Mouse (Mus musculus): ENCODE measurements around the gene Hist1h2bl.

The Hist1h2bl gene

DNA sequence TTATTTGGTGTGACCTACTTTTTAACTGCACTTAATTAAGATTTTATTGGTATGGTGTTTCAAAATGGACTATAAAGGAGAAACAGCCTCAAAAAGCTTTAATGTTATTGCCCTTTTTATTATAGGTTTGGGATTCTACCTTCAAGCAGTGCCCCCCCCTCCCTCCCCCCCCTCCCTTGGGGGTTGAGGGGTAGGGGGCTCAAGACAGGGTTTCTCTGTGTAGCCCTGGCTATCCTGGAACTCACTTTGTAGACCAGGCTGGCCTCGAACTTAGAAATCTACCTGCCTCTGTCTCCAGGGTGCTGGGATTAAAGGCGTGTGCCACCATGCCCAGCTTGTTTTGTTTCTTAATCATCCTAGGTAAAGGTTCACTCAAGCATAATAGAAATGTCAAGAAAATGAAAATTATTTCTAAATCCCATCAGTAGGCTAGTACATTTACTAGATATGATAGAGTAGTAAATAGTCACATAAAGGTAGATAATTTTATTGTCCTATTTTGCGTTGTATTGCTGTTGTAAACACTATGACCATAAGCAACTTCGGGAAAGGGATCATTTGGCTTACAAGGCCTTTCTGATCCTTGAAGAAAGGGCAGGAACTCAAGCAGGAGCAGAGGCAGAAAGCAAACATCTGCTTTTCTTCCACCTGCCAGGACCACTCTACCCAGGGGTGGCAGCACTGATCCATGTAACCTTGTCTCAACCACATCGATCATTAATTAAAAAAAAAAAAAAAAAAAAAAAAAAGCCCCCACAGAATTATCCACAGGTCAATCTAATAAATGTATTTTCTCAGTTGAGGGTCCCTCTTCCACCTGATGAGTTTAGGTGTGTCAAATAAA is 7.3 kb upstream of the Hist1h2bl start:
- in situ Hi-C loops (cut with MboI, MseI): loop anchor here in 1 of 2 experiments (5.0 to 25.0 kb wide), 2 partner anchors 1689 to 1849 kb away; partner anchors contain the start of genes Abt1, Hist1h2ad, Hist1h2ae and Hist1h2bf

DNA sequence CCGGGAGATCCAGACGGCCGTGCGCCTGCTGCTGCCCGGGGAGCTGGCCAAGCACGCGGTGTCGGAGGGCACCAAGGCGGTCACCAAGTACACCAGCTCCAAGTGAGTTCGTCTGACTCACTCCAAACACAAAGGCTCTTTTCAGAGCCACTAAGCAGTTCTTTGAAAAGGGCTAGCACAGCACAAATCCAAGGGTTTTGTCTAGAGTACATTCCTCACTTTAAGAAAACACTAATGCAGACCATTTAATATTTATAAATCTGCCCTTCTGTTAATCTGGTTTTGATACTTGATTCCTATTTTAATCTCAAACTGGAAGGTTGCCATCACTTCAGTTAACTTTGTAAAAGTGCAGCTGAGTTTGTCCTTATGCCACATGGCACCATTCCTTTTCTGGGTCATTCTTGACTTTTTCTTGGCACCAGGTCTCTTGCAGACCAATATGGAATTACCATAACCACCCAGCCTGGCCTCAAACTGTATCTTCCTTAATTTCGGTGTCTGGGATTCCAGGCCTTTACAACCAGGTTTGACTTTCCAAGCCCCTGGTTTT is 6.5 kb upstream of the Hist1h2bl start:
- in situ Hi-C loops (cut with MboI, MseI): loop anchor here in 1 of 2 experiments (5.0 to 25.0 kb wide), 2 partner anchors 1690 to 1850 kb away; partner anchors contain the start of genes Abt1, Hist1h2ad, Hist1h2ae and Hist1h2bf

DNA sequence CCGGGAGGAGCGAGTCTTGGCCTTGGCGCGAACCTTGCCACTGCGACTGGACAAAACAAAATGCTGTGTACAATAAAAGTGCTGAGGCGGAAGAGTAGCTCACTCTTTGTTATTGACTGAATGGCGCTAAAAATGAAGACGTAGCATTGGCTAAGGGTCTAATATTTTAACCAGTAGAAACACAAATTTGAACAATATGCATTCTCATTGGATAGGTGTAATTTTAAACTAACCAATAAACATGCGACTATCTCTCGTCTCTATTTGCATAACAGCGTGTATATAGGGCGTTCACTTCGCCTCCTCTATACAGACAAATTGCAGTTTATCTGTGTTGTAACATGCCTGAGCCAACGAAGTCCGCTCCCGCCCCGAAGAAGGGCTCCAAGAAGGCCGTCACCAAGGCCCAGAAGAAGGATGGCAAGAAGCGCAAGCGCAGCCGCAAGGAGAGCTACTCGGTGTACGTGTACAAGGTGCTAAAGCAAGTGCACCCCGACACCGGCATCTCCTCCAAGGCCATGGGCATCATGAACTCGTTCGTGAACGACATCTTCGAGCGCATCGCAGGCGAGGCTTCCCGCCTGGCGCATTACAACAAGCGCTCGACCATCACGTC is 5.9 kb upstream of the Hist1h2bl start, which contains the start of gene Hist1h2bm:
Gene Hist1h2bm, plus strand, starts transcription at position 288 of the 616 bp plus-strand sequence.
- in situ Hi-C loops (cut with MboI, MseI): loop anchor here in 1 of 2 experiments (5.0 to 25.0 kb wide), 2 partner anchors 1690 to 1850 kb away; partner anchors contain the start of genes Abt1, Hist1h2ad, Hist1h2ae and Hist1h2bf

DNA sequence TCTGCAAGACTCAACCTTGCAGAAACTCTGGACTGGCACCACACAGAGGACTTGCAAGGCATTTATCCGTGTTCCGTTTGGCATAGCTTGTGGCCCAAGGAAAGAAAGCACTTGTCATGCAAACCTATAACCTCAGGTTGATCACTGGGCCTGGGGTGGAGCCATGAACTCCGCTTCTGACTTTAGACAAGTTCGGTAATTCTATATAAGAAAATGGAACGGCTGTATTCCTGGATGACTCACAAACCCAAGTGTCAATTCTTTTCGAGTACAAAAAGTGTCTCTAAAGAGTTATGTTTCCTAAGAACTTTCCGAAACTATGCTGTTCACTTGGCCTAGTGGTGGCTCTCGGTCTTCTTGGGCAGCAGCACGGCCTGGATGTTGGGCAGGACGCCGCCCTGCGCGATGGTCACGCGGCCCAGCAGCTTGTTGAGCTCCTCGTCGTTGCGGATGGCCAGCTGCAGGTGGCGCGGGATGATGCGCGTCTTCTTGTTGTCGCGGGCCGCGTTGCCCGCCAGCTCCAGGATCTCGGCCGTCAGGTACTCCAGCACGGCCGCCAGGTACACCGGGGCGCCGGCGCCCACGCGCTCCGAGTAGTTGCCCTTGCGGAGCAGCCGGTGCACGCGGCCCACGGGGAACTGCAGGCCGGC is 5.3 kb upstream of the Hist1h2bl start:
- in situ Hi-C loops (cut with MboI, MseI): loop anchor here in 1 of 2 experiments (5.0 to 25.0 kb wide), 2 partner anchors 1691 to 1851 kb away; partner anchors contain the start of genes Abt1, Hist1h2ad, Hist1h2ae and Hist1h2bf

DNA sequence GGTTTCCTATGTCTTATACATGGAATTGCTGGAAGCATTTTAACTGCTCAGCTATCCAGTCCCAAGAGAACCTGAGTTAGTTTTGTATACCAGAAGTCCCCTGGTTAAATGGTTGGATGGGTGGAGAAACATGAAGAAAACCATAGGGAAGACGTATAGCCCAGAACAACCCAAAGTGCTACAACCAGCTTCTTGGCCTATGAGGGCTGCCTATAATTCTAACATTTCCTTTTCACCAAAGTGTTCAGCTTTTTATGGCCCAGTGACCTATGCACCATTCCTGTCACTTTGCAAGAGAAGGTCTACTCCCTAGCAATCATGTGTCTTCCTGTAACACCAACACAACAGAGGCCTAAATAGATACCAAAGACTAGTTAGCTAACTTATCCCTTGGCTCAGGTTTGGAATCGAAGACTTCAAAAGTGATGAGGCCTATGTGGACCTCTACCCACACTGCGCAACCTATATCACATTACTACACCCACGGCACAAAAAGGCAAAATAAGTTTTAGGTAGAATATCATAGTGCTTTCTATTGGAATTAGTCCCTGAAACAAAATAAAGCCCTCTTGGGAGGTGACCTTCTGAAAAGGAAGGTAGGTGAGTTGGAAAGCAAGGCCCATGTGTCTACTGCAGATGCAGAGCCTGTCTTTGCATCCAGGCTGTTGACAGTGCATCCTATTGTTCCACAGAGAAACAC is 2.6 kb upstream of the Hist1h2bl start:
- in situ Hi-C loops (cut with MboI, MseI): loop anchor here (5.0 to 25.0 kb wide), 8 partner anchors 69 to 1964 kb away; partner anchors contain the start of genes Abt1 (in 2 of the 2), Hist1h3g (in 2 of the 2), Hist1h2ac (in 1 of the 2) and Hist1h2ad (in 1 of the 2)

DNA sequence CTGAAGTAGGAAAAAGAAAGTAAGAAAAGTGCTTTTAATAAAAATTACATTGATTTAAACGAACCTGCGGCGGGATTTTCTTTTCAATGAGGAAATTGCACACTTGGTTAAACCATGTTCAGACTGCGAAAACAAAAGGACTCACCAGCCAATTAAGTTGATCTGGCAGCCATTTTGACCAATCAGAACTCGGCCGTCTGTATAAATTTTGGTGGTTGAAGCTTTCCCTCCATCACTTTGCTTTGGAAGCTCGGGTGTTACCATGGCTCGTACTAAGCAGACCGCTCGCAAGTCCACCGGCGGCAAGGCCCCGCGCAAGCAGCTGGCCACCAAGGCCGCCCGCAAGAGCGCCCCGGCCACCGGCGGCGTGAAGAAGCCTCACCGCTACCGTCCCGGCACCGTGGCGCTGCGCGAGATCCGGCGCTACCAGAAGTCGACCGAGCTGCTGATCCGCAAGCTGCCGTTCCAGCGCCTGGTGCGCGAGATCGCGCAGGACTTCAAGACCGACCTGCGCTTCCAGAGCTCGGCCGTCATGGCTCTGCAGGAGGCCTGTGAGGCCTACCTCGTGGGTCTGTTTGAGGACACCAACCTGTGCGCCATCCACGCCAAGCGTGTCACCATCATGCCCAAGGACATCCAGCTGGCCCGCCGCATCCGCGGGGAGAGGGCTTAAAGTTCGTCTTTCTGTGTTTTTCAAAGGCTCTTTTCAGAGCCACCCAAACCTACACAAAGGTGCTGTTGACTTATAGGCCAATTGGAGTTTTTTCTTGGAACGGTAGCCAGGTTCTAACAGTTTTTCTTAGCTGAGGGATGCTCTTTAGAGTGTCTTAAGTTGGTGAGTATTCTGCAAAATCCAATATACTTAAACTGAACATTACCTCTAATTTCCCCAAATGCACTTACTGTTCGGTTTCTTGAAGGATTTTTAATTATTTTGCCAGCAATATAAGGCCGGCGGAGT is 1.7 kb upstream of the Hist1h2bl start, which contains the start of gene Hist1h3h:
Gene Hist1h3h, plus strand, starts transcription at position 263 of the 961 bp plus-strand sequence.
- in situ Hi-C loops (cut with MboI, MseI): loop anchor here (5.0 to 25.0 kb wide), 8 partner anchors 70 to 1965 kb away; partner anchors contain the start of genes Abt1 (in 2 of the 2), Hist1h3g (in 2 of the 2), Hist1h2ac (in 1 of the 2) and Hist1h2ad (in 1 of the 2)

DNA sequence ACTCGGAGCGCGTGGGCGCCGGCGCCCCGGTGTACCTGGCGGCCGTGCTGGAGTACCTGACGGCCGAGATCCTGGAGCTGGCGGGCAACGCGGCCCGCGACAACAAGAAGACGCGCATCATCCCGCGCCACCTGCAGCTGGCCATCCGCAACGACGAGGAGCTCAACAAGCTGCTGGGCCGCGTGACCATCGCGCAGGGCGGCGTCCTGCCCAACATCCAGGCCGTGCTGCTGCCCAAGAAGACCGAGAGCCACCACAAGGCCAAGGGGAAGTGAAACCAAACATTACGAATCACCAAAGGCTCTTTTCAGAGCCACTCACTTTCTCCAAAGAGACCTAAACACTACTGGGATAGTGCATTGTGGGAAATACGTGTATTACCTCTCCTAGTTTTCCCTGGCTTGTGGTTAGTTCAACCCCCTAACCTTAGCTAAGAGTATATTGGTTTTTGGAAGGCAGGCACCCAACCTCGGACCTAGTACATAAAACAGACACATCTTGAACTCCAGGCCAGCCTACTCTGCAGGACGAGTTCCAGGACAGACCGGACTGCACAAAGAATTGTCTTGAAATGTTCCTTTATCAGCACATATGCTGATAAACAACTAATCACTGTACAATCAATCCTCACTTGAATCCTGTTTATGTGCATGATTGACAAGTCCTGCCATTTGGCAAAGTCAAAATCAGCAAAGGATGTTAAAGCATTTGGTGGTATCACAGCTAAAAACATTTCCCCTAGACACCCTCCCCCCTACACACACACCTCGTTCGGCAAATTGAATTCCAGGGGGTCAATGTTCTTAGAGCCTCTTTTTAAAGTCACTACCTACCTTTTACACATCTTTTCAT is 823 bp upstream of the Hist1h2bl start:
- in situ Hi-C loops (cut with MboI, MseI): loop anchor here (5.0 to 25.0 kb wide), 8 partner anchors 71 to 1966 kb away; partner anchors contain the start of genes Abt1 (in 2 of the 2), Hist1h3g (in 2 of the 2), Hist1h2ac (in 1 of the 2) and Hist1h2ad (in 1 of the 2)

DNA sequence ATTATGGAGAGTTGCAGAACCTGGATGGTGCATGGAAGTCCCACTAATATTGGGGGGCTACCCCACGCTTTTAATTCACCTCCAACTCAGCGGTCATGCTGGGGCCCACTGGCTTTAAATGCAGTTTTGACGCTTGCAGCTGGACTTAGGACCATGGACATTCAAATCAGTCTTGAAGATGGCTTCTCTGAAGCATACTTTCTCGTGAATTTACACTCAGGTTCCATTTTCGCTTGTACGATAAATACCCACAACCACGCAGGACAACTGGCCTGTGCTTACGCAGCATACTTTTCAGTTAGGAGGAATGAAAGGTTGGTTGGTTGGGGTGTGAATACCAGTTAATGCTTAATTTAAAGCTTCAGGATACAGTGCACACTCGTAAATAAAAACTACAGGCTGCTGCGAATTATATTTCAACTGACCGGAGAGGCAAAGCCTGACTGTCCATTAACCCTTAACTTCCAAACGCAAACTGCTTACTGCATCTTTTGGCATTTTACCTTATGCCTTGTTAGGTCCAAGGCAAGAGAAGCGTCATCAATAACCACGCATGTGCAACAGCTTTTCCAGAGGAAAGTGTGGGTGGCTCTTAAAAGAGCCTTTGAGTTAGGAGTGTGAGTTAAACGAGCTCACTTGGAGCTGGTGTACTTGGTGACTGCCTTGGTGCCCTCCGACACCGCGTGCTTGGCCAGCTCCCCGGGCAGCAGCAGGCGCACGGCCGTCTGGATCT is 646 bp downstream of the Hist1h2bl start:
- in situ Hi-C loops (cut with MboI, MseI): loop anchor here (5.0 to 25.0 kb wide), 8 partner anchors 72 to 1967 kb away; partner anchors contain the start of genes Abt1 (in 2 of the 2), Hist1h3g (in 2 of the 2), Hist1h2ac (in 1 of the 2) and Hist1h2ad (in 1 of the 2)

DNA sequence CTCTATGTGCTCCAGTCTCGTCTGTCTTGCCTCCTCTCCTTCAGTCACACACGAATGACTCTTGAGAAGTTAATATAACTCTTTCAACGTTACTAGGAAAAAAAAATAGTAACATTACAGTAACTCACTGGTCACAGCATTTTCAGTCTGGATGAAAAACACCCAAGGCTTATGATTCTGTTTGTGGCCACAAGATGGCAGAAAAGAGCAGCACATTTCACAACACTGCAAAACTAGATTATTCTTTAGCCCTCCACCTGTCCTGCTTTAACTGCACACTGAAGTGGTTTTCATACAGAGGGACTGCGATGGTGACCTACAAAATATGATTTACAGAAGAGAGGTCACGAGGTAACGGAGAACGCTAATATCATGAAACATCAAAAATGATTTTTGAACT is 1.2 kb downstream of the Hist1h2bl start:
- in situ Hi-C loops (cut with MboI, MseI): loop anchor here (5.0 to 25.0 kb wide), 9 partner anchors 73 to 1968 kb away; partner anchors contain the start of genes Abt1 (in 2 of the 2), Hist1h3g (in 2 of the 2), Hist1h2ac (in 1 of the 2) and Hist1h2ad (in 1 of the 2)

DNA sequence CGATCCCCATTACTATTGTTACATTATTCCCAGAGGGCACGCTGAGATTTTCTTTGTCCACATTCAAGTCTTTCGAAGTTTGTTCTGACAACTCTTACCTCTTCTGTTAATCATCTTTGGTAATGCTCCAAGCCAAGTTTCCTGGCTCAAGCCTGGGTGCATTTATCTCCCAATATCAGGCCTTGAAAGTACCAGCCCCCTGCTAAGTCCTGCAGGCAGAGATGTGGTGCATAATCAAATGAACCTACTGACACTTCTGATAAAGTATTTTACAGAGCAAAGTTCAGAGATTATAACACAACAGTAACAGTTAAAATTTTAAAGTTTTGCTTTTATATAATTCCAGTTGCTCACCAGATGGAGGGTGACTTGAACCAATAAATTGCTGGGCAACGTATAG is 4.2 kb downstream of the Hist1h2bl start:
- in situ Hi-C loops (cut with MboI, MseI): loop anchor here (5.0 to 25.0 kb wide), 4 partner anchors 549 to 1823 kb away; partner anchors contain the start of genes Abt1 (in 2 of the 2), Hist1h2af (in 1 of the 2), Hist1h3g (in 1 of the 2) and Hist1h4h (in 1 of the 2)

DNA sequence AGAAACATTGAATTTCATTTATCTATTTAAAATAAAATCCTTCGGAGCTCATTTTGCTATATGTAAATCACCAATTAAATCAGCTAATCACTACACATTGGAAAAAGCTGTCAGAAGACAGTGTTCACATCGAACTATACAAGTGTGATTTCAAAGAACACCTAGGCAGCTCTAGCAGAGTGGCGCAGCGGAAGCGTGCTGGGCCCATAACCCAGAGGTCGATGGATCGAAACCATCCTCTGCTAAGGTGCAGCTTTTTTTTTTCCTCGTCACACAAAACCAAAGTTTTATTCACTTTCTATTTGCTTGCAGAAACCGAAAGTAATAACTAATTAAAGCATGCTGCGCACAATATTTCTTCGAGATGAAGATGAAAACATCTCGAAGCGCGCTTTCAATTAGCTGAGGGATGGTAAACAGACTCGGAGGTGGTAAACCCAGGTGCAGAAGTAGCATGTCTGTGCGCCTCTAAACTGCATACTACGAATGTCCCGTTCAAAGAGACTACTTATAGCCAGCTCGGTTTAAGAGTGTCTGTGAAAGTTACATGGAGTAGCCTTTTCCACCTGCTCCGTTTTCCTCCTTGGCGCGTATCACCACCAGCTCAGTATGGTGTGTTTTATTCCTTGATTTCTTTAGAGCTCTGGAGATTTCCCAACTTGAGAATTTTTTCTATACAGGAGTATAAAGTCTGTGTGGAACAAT is 5.0 kb downstream of the Hist1h2bl start:
- in situ Hi-C loops (cut with MboI, MseI): loop anchor here (5.0 to 25.0 kb wide), 4 partner anchors 549 to 1824 kb away; partner anchors contain the start of genes Abt1 (in 2 of the 2), Hist1h2af (in 1 of the 2), Hist1h3g (in 1 of the 2) and Hist1h4h (in 1 of the 2)

DNA sequence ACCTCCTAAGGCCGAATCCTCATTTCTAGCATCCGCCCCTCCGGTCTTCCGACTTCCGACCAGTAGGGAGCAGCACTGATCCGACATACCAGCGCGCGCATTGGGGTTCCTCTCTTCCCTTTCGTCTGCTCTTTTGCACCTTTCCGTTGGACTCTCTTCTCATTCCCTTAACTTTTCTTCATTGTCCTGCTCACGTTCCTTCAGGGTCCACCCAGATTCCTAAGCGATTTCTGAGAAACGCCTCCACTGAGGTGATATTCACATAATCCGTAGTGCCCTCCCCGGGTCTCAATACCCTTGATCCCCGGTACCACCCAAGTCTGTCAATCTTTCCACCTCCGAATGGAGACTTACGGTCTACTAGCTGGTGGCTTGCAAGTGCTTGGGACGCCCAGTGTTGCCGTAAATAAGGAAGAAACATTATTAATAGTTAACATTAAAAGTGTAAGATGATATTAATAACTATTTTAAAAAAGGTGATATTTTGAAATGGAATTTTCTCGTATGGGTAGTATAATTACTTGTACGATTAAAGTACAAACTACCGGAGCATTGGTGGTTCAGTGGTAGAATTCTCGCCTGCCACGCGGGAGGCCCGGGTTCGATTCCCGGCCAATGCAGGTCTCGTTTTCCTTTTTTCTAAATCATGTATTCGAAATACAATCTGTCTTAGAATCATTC is 5.8 kb downstream of the Hist1h2bl start:
- in situ Hi-C loops (cut with MboI, MseI): loop anchor here (5.0 to 25.0 kb wide), 4 partner anchors 548 to 1825 kb away; partner anchors contain the start of genes Abt1 (in 2 of the 2), Hist1h2af (in 1 of the 2), Hist1h3g (in 1 of the 2) and Hist1h4h (in 1 of the 2)

DNA sequence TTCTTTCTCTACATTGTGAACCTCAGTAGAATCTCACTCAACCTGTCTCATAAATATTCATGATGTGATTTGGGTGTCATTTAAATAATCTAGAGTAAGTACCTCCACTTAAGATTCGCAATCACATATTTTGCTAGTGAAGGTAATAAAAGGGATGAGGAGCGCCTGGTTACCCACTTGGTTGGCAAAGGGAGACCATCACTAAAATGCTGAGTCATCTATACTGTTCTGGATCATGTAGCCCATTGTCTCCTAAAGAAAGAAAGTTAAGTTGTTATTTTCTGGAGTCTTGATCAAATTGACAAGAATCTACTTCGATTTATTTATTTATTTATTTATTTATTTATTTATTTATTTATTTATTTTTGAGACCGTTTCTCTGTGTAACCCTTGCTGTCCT is 9.3 kb downstream of the Hist1h2bl start:
- in situ Hi-C loops (cut with MboI, MseI): loop anchor here (5.0 to 25.0 kb wide), 3 partner anchors 182 to 1706 kb away; partner anchors contain the start of gene Abt1 (in 1 of the 2)

DNA sequence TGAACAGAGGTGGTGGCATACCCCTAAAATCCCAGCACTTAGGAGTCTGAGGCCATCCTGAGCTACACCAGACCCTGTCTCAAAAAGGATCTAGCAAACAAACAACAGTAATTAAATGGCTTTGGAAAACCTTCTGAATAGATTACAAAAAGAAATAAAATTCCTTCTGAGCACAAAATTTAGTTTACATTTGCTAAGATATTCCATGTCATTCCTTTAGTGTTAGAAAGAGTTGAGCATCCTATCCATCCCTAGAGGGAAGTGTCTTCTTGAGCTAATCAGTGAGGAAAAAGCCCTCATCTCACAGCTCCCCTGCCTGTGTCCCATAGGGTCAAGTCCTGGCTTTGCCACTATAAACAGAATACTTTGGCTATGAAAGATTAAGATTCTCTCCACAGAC is 18.1 kb downstream of the Hist1h2bl start, which contains the start of gene Olfr1359:
Gene Olfr1359, plus strand, starts transcription at position 301 of the 400 bp plus-strand sequence.
- in situ Hi-C loops (cut with MboI, MseI): no loop called here

DNA sequence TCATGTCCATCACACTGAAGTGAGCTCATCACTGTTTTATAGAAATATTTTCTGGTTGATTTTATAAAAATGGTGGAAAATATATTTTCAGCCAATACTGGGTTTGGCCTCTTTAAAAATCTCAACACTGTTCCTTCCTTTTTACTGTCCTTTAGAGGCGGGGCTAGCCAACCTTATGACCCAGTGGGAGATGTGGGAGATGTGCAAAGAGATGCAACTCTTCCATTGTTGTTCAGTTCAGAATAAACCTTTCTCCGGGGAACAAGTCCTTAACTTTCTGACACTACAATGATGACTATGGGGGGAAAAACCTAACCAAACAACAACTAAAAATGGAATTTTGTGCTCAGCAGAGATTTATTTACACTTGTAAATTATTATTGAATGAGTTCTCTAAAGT is 38.6 kb downstream of the Hist1h2bl start, which contains the start of gene Olfr1360:
Gene Olfr1360, minus strand, starts transcription at position 101 of the 400 bp plus-strand sequence.
- in situ Hi-C loops (cut with MboI, MseI): no loop called here

Data from T-helper 17 cell (primary cell).